ENCODE assay signal across 21 mouse cellular contexts in the genomic region with DNA sequence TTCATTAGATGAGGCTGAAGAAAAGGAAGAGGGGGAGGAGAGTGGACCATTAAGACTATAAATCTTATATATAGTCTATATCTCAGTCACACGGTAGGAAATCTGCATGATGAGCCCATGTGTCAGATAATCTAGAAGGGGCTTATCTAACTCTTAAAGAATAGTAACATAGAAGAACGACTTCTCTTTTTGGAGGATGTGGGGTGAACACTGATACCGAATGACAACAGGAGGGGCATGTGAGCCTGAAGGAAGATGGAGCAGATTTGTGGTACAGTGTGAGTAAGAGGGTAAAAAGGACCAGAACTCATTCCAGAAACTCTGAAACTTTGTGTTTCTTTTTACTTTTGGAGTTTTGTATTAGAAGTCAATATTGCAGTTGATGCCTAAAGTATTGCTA.
DNase-seq lines count a peak whose midpoint lies in the region; ATAC-seq and TF ChIP-seq lines count a peak whose summit lies in the region.
"Had no signal": no experiment of that assay in that cellular context is flagged by ENCODE, and none has a peak within 500 bp of the region (broad histone marks: within the 10 kb centered on the region; RNA-seq: fewer than 3 reads in every experiment).

No protein-coding gene starts in this region.

- H3K9ac ChIP-seq in MEL (ENCODE audit: control insufficient read depth, low read depth, low read length, poor library complexity, severe bottlenecking): no peak overlapping the region
- H3K9ac ChIP-seq: embryonic facial prominence, embryonic 12.5 days; forebrain, embryonic 13.5 days; forebrain, embryonic 15.5 days; forebrain, postnatal 0 days had no signal

- H3K27ac ChIP-seq in heart, embryonic 10.5 days: no peak overlapping the region
- no peak overlapping the region for H3K27ac ChIP-seq in MEL (ENCODE audit: control insufficient read depth, low read depth, low read length)
- H3K27ac ChIP-seq: embryonic facial prominence, embryonic 10.5 days; embryonic facial prominence, embryonic 12.5 days; forebrain, embryonic 13.5 days; forebrain, embryonic 15.5 days had no signal

- no peak overlapping the region for H3K4me3 ChIP-seq in heart, embryonic 10.5 days
- H3K4me3 ChIP-seq in MEL (ENCODE audit: control insufficient read depth in 1 of 2, insufficient read depth in 1 of 2, low read depth in 2 of 2, low read length in 2 of 2): no peak overlapping the region
- H3K4me3 ChIP-seq: embryonic facial prominence, embryonic 10.5 days; embryonic facial prominence, embryonic 12.5 days; forebrain, embryonic 13.5 days; forebrain, embryonic 15.5 days had no signal

- peak; percentile 56 for DNase-seq in heart, adult 11 months
- no peak for DNase-seq in heart, embryonic 10.5 days (ENCODE audit: low spot score)
- DNase-seq in MEL (ENCODE audit: low read depth, low spot score): peak; percentile 70
- DNase-seq in adrenal gland, postnatal 14 days: no peak
- DNase-seq in right cerebral cortex, postnatal 4 days: no peak
- DNase-seq: adrenal gland, adult 8-10 months; adrenal gland, postnatal 25 days; cerebellum, adult 11 months; cerebellum, adult 18-20 months; cerebellum, adult 8-10 months; cerebellum, adult 9-11 months; cerebellum, postnatal 14 days; cerebellum, postnatal 36 days; forebrain, postnatal 0 days had no signal

- TF ChIP-seq EP300 in MEL (IDR thresholded peaks at IDR 0.05; ENCODE audit: low read depth in 1 of 2, low read length in 2 of 2): peak; percentile 82 to 84

- H3K36me3 ChIP-seq in heart, embryonic 10.5 days: no peaks in the 10 kb centered on the region
- peaks cover 0 to 9% of the 10 kb centered on the region in 2 experiments for H3K36me3 ChIP-seq in MEL (ENCODE audit: control insufficient read depth in 1 of 2, insufficient read depth in 2 of 2, low read length in 2 of 2)
- H3K36me3 ChIP-seq: embryonic facial prominence, embryonic 10.5 days; embryonic facial prominence, embryonic 12.5 days; forebrain, embryonic 15.5 days had no signal

- WGBS in heart, embryonic 10.5 days: 70% methylated on average over 3 of the region's 3 CpGs

- H3K79me2 ChIP-seq in MEL (ENCODE audit: control insufficient read depth, insufficient read depth, low read length, poor library complexity): no peaks in the 10 kb centered on the region

- TF ChIP-seq RAD21 in MEL (IDR thresholded peaks at IDR 0.05; ENCODE audit: low read depth, low read length): no peak

- ATAC-seq in common myeloid progenitor, adult 5-6 weeks (replicated peaks; ENCODE audit: low read depth, poor library complexity, severe bottlenecking): 0 out of 2 replicates have a peak, but pooled peaks have one; percentile 32
- ATAC-seq: activated CD4-positive, CD25-positive, alpha-beta regulatory T cell, adult 4 months; forebrain, embryonic 13.5 days; forebrain, embryonic 15.5 days; forebrain, postnatal 0 days; Patski had no signal

- no peaks in the 10 kb centered on the region for H3K9me3 ChIP-seq in heart, embryonic 10.5 days
- no peaks in the 10 kb centered on the region for H3K9me3 ChIP-seq in MEL (replicated peaks; ENCODE audit: insufficient read depth, low read length)
- H3K9me3 ChIP-seq: embryonic facial prominence, embryonic 10.5 days; embryonic facial prominence, embryonic 12.5 days; forebrain, embryonic 13.5 days; forebrain, embryonic 15.5 days had no signal

- H3K4me1 ChIP-seq in heart, embryonic 10.5 days: no peaks in the 10 kb centered on the region
- H3K4me1 ChIP-seq in MEL (ENCODE audit: control insufficient read depth in 1 of 2, insufficient read depth in 2 of 2, low read length in 2 of 2): peaks cover 4% of the 10 kb centered on the region in 2 experiments; a peak in 2 of 4 replicates
- H3K4me1 ChIP-seq: embryonic facial prominence, embryonic 10.5 days; embryonic facial prominence, embryonic 12.5 days; forebrain, embryonic 13.5 days; forebrain, embryonic 15.5 days had no signal

- no peak for TF ChIP-seq POLR2A in MEL (IDR thresholded peaks at IDR 0.05; ENCODE audit: control insufficient read depth in 1 of 2, insufficient read depth in 1 of 2, low read depth in 1 of 2, low read length in 2 of 2, poor library complexity in 1 of 2)

- TF ChIP-seq CTCF in MEL (IDR thresholded peaks at IDR 0.05 in 2 of 3, conservative IDR thresholded peaks at IDR 0.05 in 1 of 3; ENCODE audit: control insufficient read depth in 1 of 3, insufficient read depth in 1 of 3, low read depth in 2 of 3, low read length in 3 of 3, poor library complexity in 1 of 3, severe bottlenecking in 1 of 3): no peak

- H3K27me3 ChIP-seq in heart, embryonic 10.5 days (ENCODE audit: insufficient read depth, poor library complexity, severe bottlenecking): no peaks in the 10 kb centered on the region
- no peaks in the 10 kb centered on the region for H3K27me3 ChIP-seq in MEL (ENCODE audit: control insufficient read depth in 1 of 2, insufficient read depth in 2 of 2, low read length in 2 of 2)
- H3K27me3 ChIP-seq: embryonic facial prominence, embryonic 12.5 days; forebrain, embryonic 13.5 days; forebrain, embryonic 15.5 days; Patski had no signal

TF ChIP-seq in MEL, 35 proteins besides CTCF, POLR2A, EP300 and RAD21:
- TF ChIP-seq ZC3H11A (IDR thresholded peaks at IDR 0.05; ENCODE audit: low read depth, low read length) (no peak), NELFE (IDR thresholded peaks at IDR 0.05; ENCODE audit: low read depth, low read length) (no peak), E2F4 (IDR thresholded peaks at IDR 0.05; ENCODE audit: borderline replicate concordance, low read depth, low read length) (no peak), ETS1 (IDR thresholded peaks at IDR 0.05; ENCODE audit: low read depth, low read length) (peak; percentile 82), MYB (IDR thresholded peaks at IDR 0.05; ENCODE audit: low read depth, low read length) (no peak), GATA1 (IDR thresholded peaks at IDR 0.05; ENCODE audit: low read depth, low read length) (peak; percentile 92), ELF1 (IDR thresholded peaks at IDR 0.05; ENCODE audit: low read depth, low read length) (no peak), KAT2A (conservative IDR thresholded peaks at IDR 0.05; ENCODE audit: low read depth, low read length) (no peak), MYC (IDR thresholded peaks at IDR 0.05; ENCODE audit: low read depth, low read length) (peak; percentile 40; the same call in 1 of the 2 replicates), SMC3 (IDR thresholded peaks at IDR 0.05; ENCODE audit: low read depth, low read length) (no peak), BHLHE40 (IDR thresholded peaks at IDR 0.05; ENCODE audit: borderline replicate concordance, low read depth, low read length) (peak; percentile 82), CHD2 (IDR thresholded peaks at IDR 0.05; ENCODE audit: low read length) (no peak), HCFC1 (IDR thresholded peaks at IDR 0.05; ENCODE audit: low read depth, low read length) (no peak), MAZ (IDR thresholded peaks at IDR 0.05; ENCODE audit: low read depth, low read length) (no peak), MAX (IDR thresholded peaks at IDR 0.05; ENCODE audit: low read length) (no peak), MAFK (IDR thresholded peaks at IDR 0.05; ENCODE audit: borderline replicate concordance, low read depth, low read length) (no peak; the same call in 1 of the 2 replicates), CHD1 (IDR thresholded peaks at IDR 0.05; ENCODE audit: low read depth, low read length) (no peak), POLR2AphosphoS2 (IDR thresholded peaks at IDR 0.05; ENCODE audit: low read length) (peak; percentile 46; the same call in 1 of the 2 replicates), SIN3A (IDR thresholded peaks at IDR 0.05; ENCODE audit: low read length) (peak; percentile 68), TCF12 (IDR thresholded peaks at IDR 0.05; ENCODE audit: low read depth, low read length) (peak; percentile 85), MEF2A (IDR thresholded peaks at IDR 0.05; ENCODE audit: extremely low read depth, insufficient replicate concordance, low read depth, low read length, poor library complexity, severe bottlenecking) (peak; percentile 78; the same call in 1 of the 2 replicates), ZMIZ1 (IDR thresholded peaks at IDR 0.05; ENCODE audit: low read depth, low read length) (no peak), ZKSCAN1 (IDR thresholded peaks at IDR 0.05; ENCODE audit: low read depth, low read length) (no peak), JUND (IDR thresholded peaks at IDR 0.05; ENCODE audit: low read depth, low read length) (no peak), UBTF (IDR thresholded peaks at IDR 0.05; ENCODE audit: borderline replicate concordance, insufficient read depth, low read depth, low read length) (no peak), TAL1 (IDR thresholded peaks at IDR 0.05; ENCODE audit: low read length) (no peak), MXI1 (IDR thresholded peaks at IDR 0.05; ENCODE audit: low read depth, low read length) (peak; percentile 67; the same call in 1 of the 2 replicates), ZNF384 (IDR thresholded peaks at IDR 0.05; ENCODE audit: low read depth, low read length) (no peak), USF2 (IDR thresholded peaks at IDR 0.05; ENCODE audit: borderline replicate concordance in 1 of 2, insufficient read depth in 1 of 2, low read depth in 1 of 2, low read length in 2 of 2) (no peak), NRF1 (IDR thresholded peaks at IDR 0.05; ENCODE audit: insufficient read depth, low read depth, low read length, poor library complexity, severe bottlenecking) (no peak), TBP (IDR thresholded peaks at IDR 0.05; ENCODE audit: low read depth, low read length) (no peak), POLR2AphosphoS5 (IDR thresholded peaks at IDR 0.05; ENCODE audit: borderline replicate concordance, low read depth, low read length) (no peak), USF1 (IDR thresholded peaks at IDR 0.05; ENCODE audit: low read depth, low read length) (peak; percentile 58), RCOR1 (IDR thresholded peaks at IDR 0.05; ENCODE audit: low read depth, low read length) (peak; percentile 98), GABPA (IDR thresholded peaks at IDR 0.05; ENCODE audit: low read depth, low read length) (no peak)

Comparison
In these comparisons a context has a peak if more than half of its experiments do, and no peak if none do; other contexts are left out.
1. DNase-seq: peak in heart, adult 11 months (single experiment) and MEL (single experiment); none in heart, embryonic 10.5 days (single experiment), adrenal gland, postnatal 14 days (single experiment) and right cerebral cortex, postnatal 4 days (single experiment).